8 mouse cellular contexts compared by ENCODE assay signal in the genomic region with DNA sequence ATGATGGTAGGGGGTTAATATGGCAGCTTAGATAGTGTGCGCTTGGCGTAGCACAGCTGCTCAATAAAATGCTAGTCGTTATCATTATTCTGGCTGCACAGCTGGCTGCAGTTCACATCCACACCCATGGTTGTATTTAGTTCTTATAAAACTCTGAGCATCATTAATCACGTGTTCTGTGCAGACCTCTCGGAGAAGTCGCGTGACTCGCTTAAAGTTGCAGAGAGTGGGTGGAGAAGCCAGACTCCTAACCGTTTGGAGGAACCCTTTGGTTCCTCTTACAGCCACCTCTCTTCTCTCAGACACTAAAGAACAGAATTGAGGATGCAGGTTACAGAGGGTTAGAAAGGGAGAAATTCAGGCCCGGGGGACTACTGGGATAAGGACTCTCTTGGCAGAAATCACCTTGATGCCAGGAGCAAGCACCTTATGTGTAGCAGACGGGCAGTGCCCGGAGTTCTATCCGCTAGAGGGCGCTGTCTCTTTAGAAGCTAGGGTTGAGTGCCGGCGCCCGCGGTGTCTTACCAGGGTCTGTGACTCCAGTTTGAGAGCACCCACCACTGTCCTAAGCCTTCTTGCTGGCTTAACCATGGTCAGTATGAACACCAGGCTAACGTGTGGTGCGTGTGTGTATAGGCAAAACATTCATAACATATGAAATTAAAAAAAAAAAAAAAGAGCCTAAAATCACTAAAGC. TPM values are rescaled to one million over a fixed set of nuclear protein-coding genes. Genes with fewer than 3 reads are reported as not detected.
A peak's percentile ranks its signal among the peaks of the same experiment; 100 is the strongest.
DNase-seq lines count a peak whose midpoint lies in the region; ATAC-seq and TF ChIP-seq lines count a peak whose summit lies in the region.

No protein-coding gene starts in this region.

- no peak for ATAC-seq in hindbrain, embryonic 16.5 days

- no peaks in the 10 kb centered on the region for H3K79me2 ChIP-seq in macrophage (ENCODE audit: inconsistent target)

- peak; percentile 24 for DNase-seq in MN1 (ENCODE audit: low spot score)
- peak; percentile 66 to 77 for DNase-seq in cerebellum, adult 2 months
- DNase-seq in frontal cortex, postnatal 36 days (ENCODE audit: low spot score in 2 of 2) = peak; percentile 80 to 83
- DNase-seq in left cerebral cortex, adult 11 months (ENCODE audit: low spot score) = peak; percentile 53
- peak; percentile 67 to 80 for DNase-seq in right cerebral cortex, postnatal 10 days (ENCODE audit: low spot score in 2 of 2)
- DNase-seq in urinary bladder, postnatal 14 days (ENCODE audit: low spot score) = peak; percentile 90

- H3K4me1 ChIP-seq in cerebellum, adult 2 months (ENCODE audit: control insufficient read depth, insufficient read depth, low read length) = no peaks in the 10 kb centered on the region
- no peaks in the 10 kb centered on the region for H3K4me1 ChIP-seq in hindbrain, embryonic 16.5 days (ENCODE audit: control insufficient read depth, insufficient read depth, low read depth, low read length)

- TF ChIP-seq CTCF in cerebellum, adult 2 months (IDR thresholded peaks at IDR 0.05; ENCODE audit: borderline replicate concordance, insufficient read depth, low read depth, low read length) = peak; percentile 47; the same call in 1 of the 2 replicates

- peak overlapping the region; percentile 43 for H3K4me3 ChIP-seq in cerebellum, adult 2 months (replicated peaks; ENCODE audit: insufficient read depth, low read depth, low read length)
- H3K4me3 ChIP-seq in hindbrain, embryonic 16.5 days (ENCODE audit: low read length) = no peak overlapping the region
- peak overlapping the region; percentile 8; the same call in 1 of the 2 replicates for H3K4me3 ChIP-seq in macrophage (ENCODE audit: inconsistent target)

- no peaks in the 10 kb centered on the region for H3K9me3 ChIP-seq in hindbrain, embryonic 16.5 days (ENCODE audit: control insufficient read depth, low read length)

- no peaks in the 10 kb centered on the region for H3K36me3 ChIP-seq in hindbrain, embryonic 16.5 days (ENCODE audit: control insufficient read depth, insufficient read depth, low read length)
- H3K36me3 ChIP-seq in macrophage (ENCODE audit: inconsistent target) = no peaks in the 10 kb centered on the region

- TF ChIP-seq POLR2A in cerebellum, adult 2 months (IDR thresholded peaks at IDR 0.05; ENCODE audit: borderline replicate concordance, insufficient read depth, low read length) = no peak

- WGBS in cerebellum, adult 2 months = 42% methylated on average over 20 of the region's 20 CpGs
- WGBS in hindbrain, embryonic 16.5 days = 45% methylated on average over 20 of the region's 20 CpGs
- WGBS in macrophage (ENCODE audit: missing documents) = 21% methylated on average over 20 of the region's 20 CpGs

- H3K9ac ChIP-seq in hindbrain, embryonic 16.5 days (ENCODE audit: low read depth, low read length) = no peak overlapping the region

- no peaks in the 10 kb centered on the region for H3K27me3 ChIP-seq in cerebellum, adult 2 months (ENCODE audit: control insufficient read depth, insufficient read depth, low read length)
- H3K27me3 ChIP-seq in hindbrain, embryonic 16.5 days (replicated peaks; ENCODE audit: control insufficient read depth, insufficient read depth, low read length) = no peaks in the 10 kb centered on the region

- peak overlapping the region; percentile 42 for H3K4me2 ChIP-seq in hindbrain, embryonic 16.5 days (ENCODE audit: low read length)

- no peak overlapping the region for H3K27ac ChIP-seq in cerebellum, adult 2 months (ENCODE audit: insufficient read depth, low read length)
- H3K27ac ChIP-seq in hindbrain, embryonic 16.5 days (ENCODE audit: low read depth, low read length) = no peak overlapping the region
- no peak overlapping the region for H3K27ac ChIP-seq in macrophage

RNA-seq across cellular contexts. Expression of gene Pdzk1, which starts 16.5 kb away (rescaled TPM):
- polyA plus RNA-seq in cerebellum, adult 2 months (2012; rRNA removed) = 0.03 TPM in 1 of 2 replicates, not detected in the other
- 0.15 and 0.32 TPM in 2 replicates for polyA plus RNA-seq in hindbrain, embryonic 16.5 days (2015; fragmentation: Nextera tagmentation; extraction: Ambion mirVana)
- 1 to 10 TPM in 12 of 26 experiments, under 1 TPM in 7, not detected in 7; 0.30 to 5.7 (median 1.4) TPM for total RNA-seq in macrophage (2018; cell fraction: chromatin; rRNA removed)
- total RNA-seq in macrophage (2018; cell fraction: cytosol; rRNA removed) = under 1 TPM in 8 of 26 experiments, not detected in 18; 0.03 to 0.50 (median 0.11) TPM
- total RNA-seq in macrophage (2018; cell fraction: nucleus; rRNA removed) = 1 to 10 TPM in 4 of 26 experiments, under 1 TPM in 11, not detected in 11; 0.24 to 6.2 (median 0.78) TPM
- not detected in 3 replicates for polyA plus RNA-seq in macrophage (2018)

RNA-seq across cellular contexts. Expression of gene Cd160, which starts 16.6 kb away (rescaled TPM):
- polyA plus RNA-seq in cerebellum, adult 2 months (2012; rRNA removed) = not detected in 2 replicates
- 0.16 and 0.21 TPM in 2 replicates for polyA plus RNA-seq in hindbrain, embryonic 16.5 days (2015; fragmentation: Nextera tagmentation; extraction: Ambion mirVana)
- total RNA-seq in macrophage (2018; cell fraction: chromatin; rRNA removed) = not detected
- not detected for total RNA-seq in macrophage (2018; cell fraction: cytosol; rRNA removed)
- not detected for total RNA-seq in macrophage (2018; cell fraction: nucleus; rRNA removed)
- 0.14 TPM in 1 of 3 replicates, not detected in the others for polyA plus RNA-seq in macrophage (2018)

Comparison
In these comparisons a context has a peak if more than half of its experiments do, and no peak if none do; other contexts are left out.
1. DNase-seq: peak in every context shown above with its lines; median percentile 90 in urinary bladder, postnatal 14 days; 82 in frontal cortex, postnatal 36 days; 74 in right cerebral cortex, postnatal 10 days; 72 in cerebellum, adult 2 months; 53 in left cerebral cortex, adult 11 months; 24 in MN1.